Mouse (Mus musculus): ENCODE data around the gene Gpr157. TPM values are rescaled to one million over a fixed set of nuclear protein-coding genes. Genes with fewer than 3 reads are reported as not detected.

The Gpr157 gene
- total RNA-seq, 2 experiments from 2014 or later, result 1.5 TPM

DNA sequence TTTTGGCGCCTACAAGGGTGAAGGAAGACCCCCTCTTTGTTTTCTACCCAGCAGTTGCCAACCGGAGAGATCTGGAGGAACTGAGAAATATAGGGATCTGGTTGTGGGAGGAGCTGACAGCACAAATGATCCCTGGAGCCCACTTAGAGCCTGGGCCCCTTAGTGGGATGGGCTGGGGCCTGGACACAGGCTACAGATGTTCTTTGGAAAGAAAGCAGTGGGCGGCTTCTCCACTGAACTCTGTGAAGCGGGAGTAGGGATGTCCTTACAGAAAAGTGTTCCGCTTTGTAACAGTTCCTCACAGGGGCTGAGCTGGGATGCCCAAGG is 7.3 kb downstream of the Gpr157 start:
- H3K27ac ChIP-seq, result no peak overlapping the region
- no peak for TF ChIP-seq CTCF (IDR thresholded peaks at IDR 0.05)
- no peak for DNase-seq (ENCODE audit: extremely low spot score in 1 of 2, low spot score in 2 of 2)
- no peak overlapping the region for H3K4me3 ChIP-seq
- intact Hi-C loops (cut with DNase I), result no loop called here

GRCm38 (mm10) chr4:150096309-150096708 is 9.1 kb downstream of the Gpr157 start:
- no peak for TF ChIP-seq CTCF (IDR thresholded peaks at IDR 0.05)
- no peak overlapping the region for H3K4me3 ChIP-seq
- DNase-seq (ENCODE audit: extremely low spot score in 1 of 2, low spot score in 2 of 2), result no peak
- intact Hi-C loops (cut with DNase I), result no loop called here
- no peak overlapping the region for H3K27ac ChIP-seq

GRCm38 (mm10) chr4:150097847-150098246 is 10.7 kb downstream of the Gpr157 start:
- H3K4me3 ChIP-seq, result no peak overlapping the region
- no peak overlapping the region for H3K27ac ChIP-seq
- DNase-seq (ENCODE audit: extremely low spot score in 1 of 2, low spot score in 2 of 2), result no peak
- TF ChIP-seq CTCF (IDR thresholded peaks at IDR 0.05), result no peak
- intact Hi-C loops (cut with DNase I), result loop anchor here (2.0 kb wide), 1 partner anchor 291 kb away; no protein-coding TSS in a partner anchor

DNA sequence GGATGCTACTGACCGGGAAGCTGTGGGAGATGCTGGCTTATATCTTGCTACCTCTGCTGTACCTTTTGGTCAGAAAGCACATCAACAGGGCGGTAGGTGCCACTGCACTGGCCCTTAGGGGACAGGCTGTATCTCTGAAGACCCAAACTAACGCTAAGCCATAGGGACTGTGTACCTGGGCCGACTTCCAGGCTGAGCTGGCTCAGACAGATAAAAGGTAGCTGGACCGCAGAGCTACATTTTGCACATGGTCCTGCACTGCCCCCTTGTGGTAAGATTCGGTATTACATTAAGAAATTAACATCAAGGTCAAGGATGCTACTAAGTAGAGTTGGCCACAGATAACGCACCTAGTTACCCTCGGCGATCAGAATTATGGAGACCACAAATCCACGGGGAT is 11.7 kb downstream of the Gpr157 start:
- TF ChIP-seq CTCF (IDR thresholded peaks at IDR 0.05), result peak; percentile 96
- intact Hi-C loops (cut with DNase I), result loop anchor here (1.0 to 2.0 kb wide), 2 partner anchors 64 to 292 kb away; no protein-coding TSS in a partner anchor
- Histone ChIP-seq H3K4me3 (no peak overlapping the region), H3K27ac (no peak overlapping the region)
- peak; percentile 40 to 52 for DNase-seq (ENCODE audit: extremely low spot score in 1 of 2, low spot score in 2 of 2)

DNA sequence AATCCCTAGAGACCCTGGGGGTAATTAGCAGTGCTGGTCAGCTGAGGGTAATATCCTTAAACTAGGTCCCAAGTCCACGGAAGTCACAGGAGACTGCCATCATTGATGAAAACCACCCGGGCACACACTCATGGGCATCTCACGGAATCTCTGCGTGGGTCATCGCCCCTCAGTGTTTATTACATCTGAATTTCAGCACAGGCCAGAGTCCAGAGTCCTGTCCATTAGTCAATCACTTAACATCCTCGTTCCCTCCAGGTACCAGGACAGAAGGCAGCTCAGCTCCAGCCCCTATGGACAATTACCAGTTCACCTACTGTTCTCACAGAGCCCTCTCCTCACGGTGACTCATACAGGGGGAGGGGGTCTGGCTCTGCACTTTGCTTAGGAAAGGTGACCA is 15.7 kb downstream of the Gpr157 start:
- DNase-seq (ENCODE audit: extremely low spot score in 1 of 2, low spot score in 2 of 2), result no peak
- intact Hi-C loops (cut with DNase I), result no loop called here
- no peak overlapping the region for H3K4me3 ChIP-seq
- TF ChIP-seq CTCF (IDR thresholded peaks at IDR 0.05), result no peak
- H3K27ac ChIP-seq, result no peak overlapping the region

- intact Hi-C loops (cut with DNase I), result no loop called here
- no peak for TF ChIP-seq CTCF (IDR thresholded peaks at IDR 0.05)
- DNase-seq (ENCODE audit: extremely low spot score in 1 of 2, low spot score in 2 of 2), result no peak
- Histone ChIP-seq H3K27ac (no peak overlapping the region), H3K4me3 (no peak overlapping the region)
Observed at GRCm38 (mm10) chr4:150105671-150106070, 18.5 kb downstream of the Gpr157 start.

DNA sequence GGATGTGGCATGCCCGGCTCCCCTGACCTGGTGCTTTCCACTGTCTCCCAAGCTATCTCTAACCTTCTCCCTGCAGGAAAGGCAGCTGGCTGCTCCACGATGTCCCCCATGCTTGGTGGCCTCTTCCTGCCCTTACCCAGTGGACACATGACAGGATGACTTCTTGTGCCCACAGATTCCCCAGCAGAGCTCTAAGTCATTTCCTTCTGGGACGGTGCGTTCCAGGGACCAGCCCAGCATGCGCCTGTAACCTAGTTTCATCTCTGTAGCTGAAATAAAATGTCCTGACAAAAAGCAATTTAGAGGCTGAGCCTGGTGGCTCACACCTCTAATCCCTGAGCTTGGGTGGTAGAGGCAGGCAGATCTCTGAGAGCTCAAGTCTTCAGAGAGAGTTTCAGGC is 19.5 kb downstream of the Gpr157 start:
- no peak for TF ChIP-seq CTCF (IDR thresholded peaks at IDR 0.05)
- intact Hi-C loops (cut with DNase I), result no loop called here
- no peak for DNase-seq (ENCODE audit: extremely low spot score in 1 of 2, low spot score in 2 of 2)
- H3K27ac ChIP-seq, result no peak overlapping the region
- no peak overlapping the region for H3K4me3 ChIP-seq

- no peak overlapping the region for H3K4me3 ChIP-seq
- intact Hi-C loops (cut with DNase I), result no loop called here
Observed at GRCm38 (mm10) chr4:150109636-150110035, 22.5 kb downstream of the Gpr157 start.

DNA sequence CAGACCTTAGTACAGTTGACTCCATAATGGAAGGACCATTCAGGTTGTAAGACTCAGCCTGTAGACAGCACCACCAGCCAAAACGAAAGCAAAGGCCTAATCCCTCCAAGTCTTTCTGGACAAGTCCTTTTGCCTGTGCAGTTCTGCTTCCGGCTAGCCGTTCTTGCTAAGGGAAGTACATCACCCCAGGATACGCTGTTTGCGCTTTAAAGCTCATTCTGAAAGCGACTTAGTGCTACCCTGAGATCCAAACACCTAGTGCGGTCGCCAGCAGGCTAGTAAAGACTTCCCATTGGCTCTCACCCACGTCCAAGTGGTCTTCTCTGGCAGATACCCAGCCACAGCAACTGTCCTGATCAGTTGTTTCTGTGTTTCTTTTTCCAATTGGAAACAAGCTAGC is 23.2 kb downstream of the Gpr157 start:
- DNase-seq (ENCODE audit: extremely low spot score in 1 of 2, low spot score in 2 of 2), result no peak
- no peak for TF ChIP-seq CTCF (IDR thresholded peaks at IDR 0.05)
- intact Hi-C loops (cut with DNase I), result no loop called here
- no peak overlapping the region for H3K27ac ChIP-seq
- H3K4me3 ChIP-seq, result no peak overlapping the region

More at GRCm38 (mm10) chr4:150109636-150110035, 22.5 kb downstream of the Gpr157 start:
- DNase-seq (ENCODE audit: extremely low spot score in 1 of 2, low spot score in 2 of 2), result no peak
- no peak for TF ChIP-seq CTCF (IDR thresholded peaks at IDR 0.05)
- no peak overlapping the region for H3K27ac ChIP-seq

GRCm38 (mm10) chr4:150112867-150113266 is 25.7 kb downstream of the Gpr157 start:
- H3K4me3 ChIP-seq, result no peak overlapping the region
- no peak overlapping the region for H3K27ac ChIP-seq
- peak; percentile 61 to 76 for DNase-seq (ENCODE audit: extremely low spot score in 1 of 2, low spot score in 2 of 2)
- intact Hi-C loops (cut with DNase I), result no loop called here
- peak; percentile 71 for TF ChIP-seq CTCF (IDR thresholded peaks at IDR 0.05)

DNA sequence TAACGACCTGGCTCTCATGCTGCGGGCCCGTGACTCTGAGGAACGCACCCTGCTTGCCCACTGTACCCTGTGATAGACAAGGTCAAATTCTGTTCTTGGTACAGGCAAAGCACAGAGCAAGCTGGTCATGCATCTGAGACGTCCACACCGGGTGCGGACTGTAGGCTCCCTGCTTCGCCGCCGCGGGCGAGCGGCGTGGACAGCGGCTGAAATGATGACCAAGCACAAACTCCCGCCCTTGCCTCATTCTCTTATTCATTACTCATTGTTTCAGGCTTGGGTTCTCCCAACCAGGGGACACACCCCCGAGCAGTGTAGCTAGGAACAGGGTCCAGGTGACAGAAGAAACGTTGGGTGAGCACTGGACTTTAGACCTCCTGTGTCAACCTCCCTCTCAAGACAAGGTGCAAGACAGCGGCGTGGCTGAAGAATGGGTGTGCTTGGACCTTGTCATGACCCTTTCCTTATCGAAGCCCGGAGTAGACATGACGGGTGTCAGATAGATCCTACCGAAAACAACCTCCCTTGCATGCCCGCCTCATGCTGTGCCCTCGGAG is 27.4 kb downstream of the Gpr157 start:
- no peak for DNase-seq (ENCODE audit: extremely low spot score in 1 of 2, low spot score in 2 of 2)
- TF ChIP-seq CTCF (IDR thresholded peaks at IDR 0.05), result no peak
- Histone ChIP-seq H3K27ac (no peak overlapping the region), H3K4me3 (no peak overlapping the region)
- intact Hi-C loops (cut with DNase I), result no loop called here

DNA sequence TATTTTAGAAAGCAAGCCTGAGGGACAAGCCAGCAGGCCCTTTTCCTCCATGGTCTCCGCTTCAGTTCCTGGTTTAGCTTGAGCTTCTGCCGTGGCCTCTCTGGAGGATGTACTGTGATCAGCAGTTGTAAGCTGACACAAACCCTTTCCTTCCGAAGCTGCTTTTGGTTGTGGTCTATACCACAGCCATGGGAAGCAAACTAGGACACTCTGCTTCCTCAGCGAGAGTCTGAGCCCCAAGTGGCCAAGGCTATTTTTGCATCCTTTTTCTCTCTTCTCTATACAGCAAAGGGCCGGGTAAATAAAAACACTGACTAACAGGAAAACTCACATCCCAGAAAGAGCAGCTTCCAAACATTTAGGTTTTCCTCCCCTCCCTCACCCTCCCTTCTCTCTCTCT is 30.1 kb downstream of the Gpr157 start:
- intact Hi-C loops (cut with DNase I), result no loop called here

DNA sequence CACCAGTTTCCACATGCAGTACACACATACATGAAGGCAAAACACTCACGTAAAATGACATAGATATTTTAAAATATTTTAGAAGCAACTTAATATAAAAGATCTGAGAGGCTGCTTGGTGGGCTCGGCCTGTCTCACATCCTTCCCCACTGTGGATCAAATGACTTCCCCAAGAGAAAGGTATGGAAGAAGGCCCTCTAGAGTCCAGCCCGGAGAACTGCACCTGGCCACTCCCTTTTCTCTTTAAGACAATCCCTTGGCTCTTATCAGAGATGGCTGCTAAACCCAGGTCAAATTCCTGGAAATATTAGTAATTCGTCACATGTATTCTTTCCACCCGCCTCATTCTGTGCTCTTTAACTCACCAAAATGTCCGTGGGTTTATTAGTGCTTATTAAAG is 31.0 kb downstream of the Gpr157 start:
- TF ChIP-seq CTCF (IDR thresholded peaks at IDR 0.05), result no peak; the same call in none of the 2 replicates
- intact Hi-C loops (cut with DNase I), result no loop called here
- DNase-seq (ENCODE audit: extremely low spot score in 1 of 2, low spot score in 2 of 2), result no peak

More for the DNA sequence above, 30.1 kb downstream of the Gpr157 start:
- no peak for DNase-seq (ENCODE audit: extremely low spot score in 1 of 2, low spot score in 2 of 2)
- TF ChIP-seq CTCF (IDR thresholded peaks at IDR 0.05), result peak; percentile 30
- H3K27ac ChIP-seq, result no peak overlapping the region
- no peak overlapping the region for H3K4me3 ChIP-seq

More for the DNA sequence above, 31.0 kb downstream of the Gpr157 start:
- Histone ChIP-seq H3K4me3 (no peak overlapping the region), H3K27ac (no peak overlapping the region)
